Mouse (Mus musculus): ENCODE data around the gene Spata33.

DNA sequence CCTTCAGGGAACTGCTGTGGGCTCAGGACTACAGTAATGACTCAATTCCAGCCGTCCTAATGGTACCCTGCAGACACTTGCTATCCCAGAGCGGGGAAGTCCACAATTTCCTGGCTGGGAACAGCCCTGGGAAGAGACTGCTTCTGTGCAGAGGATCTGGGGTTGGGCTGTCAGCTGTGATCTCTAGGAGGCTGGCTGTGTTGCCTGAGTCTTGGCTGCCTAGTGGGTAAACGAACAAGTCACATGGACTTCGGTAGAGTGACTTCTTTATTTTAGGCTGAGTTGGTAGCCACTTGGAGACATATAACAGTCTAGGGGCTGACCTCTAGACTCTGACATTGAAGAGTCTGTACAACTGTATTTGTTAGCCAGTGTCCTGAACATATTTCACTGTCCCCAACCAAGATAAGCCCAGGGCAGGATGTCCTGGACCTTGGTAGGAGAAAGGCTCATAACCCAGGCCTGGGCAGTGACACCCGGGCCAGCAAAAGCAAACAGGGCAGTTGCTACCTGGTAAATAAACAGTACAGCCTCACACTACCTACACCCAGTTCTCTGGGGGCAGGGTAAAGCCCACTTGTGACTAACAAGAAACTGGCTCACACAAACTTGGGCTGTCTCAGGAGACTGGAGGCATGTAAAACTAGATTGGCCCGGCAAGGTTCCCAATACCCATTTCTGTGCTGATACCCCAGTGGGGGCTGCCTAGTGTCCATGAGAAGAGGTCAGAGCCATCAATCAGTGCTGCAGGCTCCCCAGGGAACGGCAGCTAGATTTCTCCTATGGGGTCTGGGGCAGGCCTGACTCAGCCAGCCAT, 29.7 kb downstream of the Spata33 start:
- TF ChIP-seq TAL1 (IDR thresholded peaks at IDR 0.05; ENCODE audit: low read length), result no peak
- TF ChIP-seq GATA1 (IDR thresholded peaks at IDR 0.05; ENCODE audit: low read length), result no peak

Data from erythroblast, embryonic 14.5 days (primary cell).